Mouse (Mus musculus): Measurements from ENCODE around the gene Tmem199.
"Not testable (repeated sequence)": the region's sequence is repeated elsewhere in the genome, so short reads cannot be mapped to it uniquely, and the experiment has no call there.

Tmem199 gene

GRCm38 (mm10) chr11:78512025-78512957 is at the start of gene Tmem199, which contains the start of gene Poldip2:
Tmem199 (minus strand) TSS chr11:78512172.
Poldip2 (plus strand) TSS chr11:78512193.
- peak; percentile 72 for DNase-seq (ENCODE audit: extremely low read depth, low read depth)

DNA sequence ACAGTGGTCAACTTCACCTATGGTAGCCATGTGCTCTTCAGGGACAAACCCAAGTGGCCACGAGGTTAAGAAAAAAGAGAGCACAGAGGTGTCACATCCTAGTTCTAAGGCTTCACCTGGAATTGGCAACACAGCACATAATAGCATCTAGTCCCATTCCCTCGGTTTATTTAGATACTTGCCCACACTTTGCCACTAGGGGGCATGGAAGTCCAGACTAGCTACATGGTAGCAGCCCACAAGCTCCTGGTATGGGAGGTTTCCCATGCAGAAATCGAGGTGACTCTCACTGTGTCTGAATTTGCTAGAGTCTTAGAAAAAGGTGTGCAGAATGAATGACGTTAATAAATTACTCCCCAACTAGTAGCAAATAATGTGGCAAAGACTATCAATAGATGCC is 48.5 kb upstream of the Tmem199 start:
- DNase-seq (ENCODE audit: extremely low read depth, low read depth) = peak; percentile 54

- DNase-seq (ENCODE audit: extremely low read depth, low read depth) = no peak
Observed at GRCm38 (mm10) chr11:78557241-78557640, 45.3 kb upstream of the Tmem199 start.

GRCm38 (mm10) chr11:78556070-78556469 is 44.1 kb upstream of the Tmem199 start:
- DNase-seq (ENCODE audit: extremely low read depth, low read depth) = no peak

- no peak for DNase-seq (ENCODE audit: extremely low read depth, low read depth)
Observed at GRCm38 (mm10) chr11:78555623-78556022, 43.7 kb upstream of the Tmem199 start.

DNA sequence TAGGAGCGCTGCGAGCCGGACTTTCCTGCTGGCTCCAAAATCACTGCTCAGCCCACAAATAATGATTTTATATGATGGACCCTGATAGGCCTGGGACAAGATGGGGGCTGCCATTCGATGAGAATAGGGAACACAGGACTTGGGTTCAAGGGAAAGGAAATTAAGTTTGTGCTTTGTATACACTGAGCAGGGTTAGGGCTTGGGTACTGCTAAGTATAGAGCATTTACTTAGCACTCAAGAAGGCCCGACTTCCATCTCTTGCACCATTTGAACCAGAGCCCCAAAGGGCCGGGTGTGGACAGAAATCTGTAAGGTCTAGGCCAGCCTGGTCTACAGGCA is 39.1 kb upstream of the Tmem199 start:
- DNase-seq (ENCODE audit: extremely low read depth, low read depth) = no peak

DNA sequence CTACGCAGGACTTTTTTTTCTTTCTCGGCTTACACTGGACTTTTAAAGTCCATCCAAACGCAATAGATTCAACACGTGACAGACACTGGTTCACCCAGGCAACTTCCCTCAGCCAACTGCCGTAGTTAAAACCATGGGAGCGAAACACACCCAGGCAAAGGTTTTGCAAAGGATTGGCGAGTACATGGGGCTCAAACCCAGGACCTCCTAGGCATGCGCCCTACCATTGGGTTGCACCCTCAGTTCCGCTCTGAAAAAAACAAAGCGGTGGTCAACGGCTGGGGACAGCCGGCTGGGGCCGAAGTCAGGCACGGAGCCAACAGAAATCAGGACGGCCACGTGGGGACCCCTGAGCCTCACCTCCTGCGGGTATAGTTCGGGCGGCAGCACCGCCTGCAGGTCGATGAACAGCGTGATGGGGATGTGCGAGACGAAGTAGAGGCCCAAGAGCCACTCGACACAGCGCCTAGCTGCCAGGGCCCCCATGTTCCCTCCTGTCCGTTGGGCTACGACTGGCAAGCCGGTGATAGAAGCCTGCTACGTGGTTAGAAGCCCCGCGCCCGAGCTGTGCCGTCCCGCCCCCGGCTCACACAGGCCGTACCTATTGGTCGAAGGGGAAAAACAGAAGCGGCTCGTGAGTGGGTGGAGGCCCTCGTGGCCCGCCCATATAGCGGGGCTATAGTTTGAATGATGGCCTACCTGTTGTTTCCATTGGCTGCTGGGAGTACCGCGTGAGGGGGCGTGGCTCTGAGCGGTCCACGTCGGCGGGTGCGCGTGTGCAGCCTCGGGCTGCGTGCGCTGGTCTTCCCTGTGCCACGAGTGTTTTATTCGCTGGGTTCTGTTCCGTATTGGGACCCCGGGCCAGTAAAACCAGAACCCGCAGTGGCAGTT is 38.4 kb upstream of the Tmem199 start, which contains the start of gene Tmem97:
Tmem97 (minus strand) TSS at position 610 of the 891 bp plus-strand sequence.
- DNase-seq (ENCODE audit: extremely low read depth, low read depth) = peak; percentile 93

- no peak for DNase-seq (ENCODE audit: extremely low read depth, low read depth)
Observed at GRCm38 (mm10) chr11:78549491-78549987, 37.6 kb upstream of the Tmem199 start.

GRCm38 (mm10) chr11:78547718-78548460 is 35.9 kb upstream of the Tmem199 start:
- DNase-seq (ENCODE audit: extremely low read depth, low read depth) = no peak

DNA sequence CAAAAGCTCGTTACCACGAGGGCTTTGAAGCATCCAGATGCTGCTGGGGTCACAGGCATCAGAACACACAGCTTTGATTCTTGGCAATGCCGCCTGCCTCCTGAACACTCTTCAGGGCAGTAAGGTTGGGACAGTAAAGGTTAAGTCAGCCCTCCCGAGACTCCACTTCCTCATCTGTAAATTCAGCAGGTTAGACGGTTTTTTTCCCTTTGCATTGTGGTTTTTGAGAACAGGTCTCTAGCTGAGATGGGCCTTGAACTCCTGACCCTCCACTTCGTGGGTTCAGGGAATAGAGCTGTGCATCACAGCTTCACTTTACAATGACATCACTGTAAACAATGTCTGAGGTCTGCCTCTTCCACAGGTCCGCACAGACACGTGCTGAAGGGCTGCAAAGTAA is 33.2 kb upstream of the Tmem199 start:
- DNase-seq (ENCODE audit: extremely low read depth, low read depth) = no peak

GRCm38 (mm10) chr11:78544449-78545111 is 32.6 kb upstream of the Tmem199 start:
- DNase-seq (ENCODE audit: extremely low read depth, low read depth) = no peak

DNA sequence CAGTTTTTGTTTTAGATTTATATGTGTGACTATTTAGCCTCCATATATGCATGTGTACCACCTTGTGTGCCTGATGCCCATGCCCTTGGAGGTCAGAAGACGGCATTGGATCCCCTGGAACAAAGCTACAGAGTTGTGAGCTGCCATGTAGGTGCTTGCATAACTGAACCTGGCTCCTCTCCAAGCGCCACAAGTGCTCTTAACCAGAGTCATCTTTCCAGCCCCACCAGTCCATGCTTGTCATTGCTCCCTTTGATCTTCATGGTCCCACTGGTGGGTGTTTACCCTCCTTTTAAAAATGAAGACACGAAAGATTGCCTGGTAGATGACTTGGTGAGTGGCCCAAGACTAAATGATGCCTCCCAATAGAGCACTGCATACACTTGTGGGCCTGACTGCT is 28.4 kb upstream of the Tmem199 start:
- no peak for DNase-seq (ENCODE audit: extremely low read depth, low read depth)

GRCm38 (mm10) chr11:78536690-78537084 is 24.7 kb upstream of the Tmem199 start:
- DNase-seq (ENCODE audit: extremely low read depth, low read depth) = no peak

- peak; percentile 99 for DNase-seq (ENCODE audit: extremely low read depth, low read depth)
Observed at GRCm38 (mm10) chr11:78536080-78536689, 24.2 kb upstream of the Tmem199 start, which contains the start of the genes Tnfaip1 and Ift20. Tnfaip1 (minus strand) TSS chr11:78536332. Ift20 (plus strand) TSS chr11:78536361.

DNA sequence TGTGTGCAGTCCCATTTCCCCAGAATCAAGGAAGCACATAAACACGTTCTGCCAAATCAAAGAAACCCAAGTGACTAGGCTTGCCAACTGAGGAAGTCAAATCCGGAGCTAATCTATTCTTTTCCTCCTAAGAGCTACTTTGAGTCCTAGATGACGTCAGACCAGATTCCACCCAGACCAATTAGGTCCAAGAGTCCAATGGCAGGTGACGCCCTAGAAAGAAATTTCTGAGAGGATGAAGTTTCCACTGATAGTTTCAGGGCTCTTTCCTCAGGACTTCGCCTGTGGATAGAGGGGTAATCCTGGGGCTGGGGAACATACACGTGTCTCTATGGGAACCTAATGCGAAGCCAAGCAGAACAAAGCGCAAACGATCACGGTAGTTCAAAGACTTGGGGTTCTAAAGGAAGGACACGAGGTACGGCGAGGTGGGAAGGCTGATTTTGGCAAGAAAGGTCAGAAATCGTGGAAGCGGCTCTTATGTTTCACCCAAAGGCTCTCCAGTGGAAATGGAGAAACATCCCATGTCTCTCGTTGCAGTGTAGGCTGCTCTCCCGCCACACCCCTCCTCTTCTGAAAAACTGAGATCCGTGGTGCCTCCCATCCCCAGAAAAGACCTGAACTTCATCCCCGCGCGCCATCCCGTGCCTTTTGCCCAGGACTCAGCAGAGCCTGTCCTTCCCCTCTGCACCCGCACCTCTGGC is 23.6 kb upstream of the Tmem199 start:
- DNase-seq (ENCODE audit: extremely low read depth, low read depth) = no peak

DNA sequence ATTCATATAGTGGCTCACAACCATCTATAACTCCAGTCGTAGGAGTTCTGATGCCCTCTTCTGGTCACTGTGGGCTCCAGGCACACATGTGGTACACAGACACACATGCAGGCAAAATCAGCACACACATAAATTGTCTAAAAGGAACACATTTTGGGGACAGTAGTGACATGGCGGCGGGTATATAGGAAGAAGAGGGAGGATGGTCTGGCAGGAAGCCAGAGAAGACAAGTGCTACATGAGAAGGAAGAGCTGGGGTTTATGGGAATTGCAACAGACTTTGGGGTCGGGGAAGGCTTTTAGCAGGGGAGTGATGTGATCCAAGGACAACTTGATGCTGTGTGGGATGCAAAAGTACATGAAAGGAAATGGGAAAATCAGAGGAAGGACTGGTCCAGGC is 22.5 kb upstream of the Tmem199 start:
- DNase-seq (ENCODE audit: extremely low read depth, low read depth) = no peak

DNA sequence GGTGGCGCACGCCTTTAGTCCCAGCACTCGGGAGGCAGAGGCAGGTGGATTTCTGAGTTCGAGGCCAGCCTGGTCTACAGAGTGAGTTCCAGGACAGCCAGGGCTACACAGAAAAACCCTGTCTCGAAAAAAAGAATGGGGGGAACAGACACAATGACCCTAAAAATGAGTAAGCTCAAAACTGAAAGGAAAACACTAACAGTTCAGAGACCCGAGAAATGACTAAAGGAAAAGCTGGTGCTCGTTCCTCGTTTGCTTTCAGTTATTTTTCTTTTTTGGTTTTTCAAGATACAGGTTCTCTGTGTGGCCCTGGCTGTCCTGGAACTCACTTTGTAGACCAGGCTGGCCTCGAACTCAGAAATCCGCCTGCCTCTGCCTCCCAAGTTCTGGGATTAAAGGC is 19.5 kb upstream of the Tmem199 start:
- DNase-seq (ENCODE audit: extremely low read depth, low read depth) = not testable (repeated sequence)

DNA sequence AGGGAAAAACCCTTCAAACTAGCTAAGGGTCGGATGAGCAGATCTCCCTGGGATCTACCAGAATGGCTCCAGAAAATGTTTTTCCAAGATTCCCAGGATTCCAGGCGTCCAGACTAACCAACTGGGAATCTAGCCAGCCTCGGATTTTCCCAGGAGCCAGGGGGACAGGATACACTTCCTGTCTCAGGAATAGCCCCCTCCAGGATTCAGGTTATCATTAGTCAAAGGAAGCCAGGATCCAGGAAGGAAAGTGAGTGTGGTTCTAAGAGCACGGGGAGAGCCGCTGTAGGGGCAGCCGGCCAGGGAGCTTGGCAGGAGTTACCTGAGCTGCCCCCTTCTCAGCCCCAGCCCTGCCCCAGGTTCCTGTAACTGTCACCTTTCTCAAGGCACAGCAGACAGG is 19.1 kb upstream of the Tmem199 start:
- DNase-seq (ENCODE audit: extremely low read depth, low read depth) = no peak

GRCm38 (mm10) chr11:78530001-78530400 is 18.0 kb upstream of the Tmem199 start:
- DNase-seq (ENCODE audit: extremely low read depth, low read depth) = no peak
